Mouse (Mus musculus): ENCODE measurements around the gene Mrgbp.

The Mrgbp gene

GRCm38 (mm10) chr2:180597490-180597889 lies 16.4 kb downstream of the Mrgbp start, which contains the start of gene Col9a3:
Gene Col9a3 (plus strand): TSS chr2:180597790.
- no peak for DNase-seq

- no peak for DNase-seq
Measured at GRCm38 (mm10) chr2:180598157-180598705, 17.1 kb downstream of the Mrgbp start.

- peak; percentile 83 for DNase-seq
Measured at GRCm38 (mm10) chr2:180600569-180601021, 19.5 kb downstream of the Mrgbp start.

- no peak for DNase-seq
Measured at GRCm38 (mm10) chr2:180604781-180605180, 23.7 kb downstream of the Mrgbp start.

GRCm38 (mm10) chr2:180610283-180610682 lies 29.2 kb downstream of the Mrgbp start:
- DNase-seq, result no peak

GRCm38 (mm10) chr2:180611882-180612281 lies 30.8 kb downstream of the Mrgbp start:
- no peak for DNase-seq
